Mouse (Mus musculus): ENCODE results near the gene Eif4e2. TPM values are rescaled to one million over a fixed set of nuclear protein-coding genes. Genes with fewer than 3 reads are reported as not detected.
A peak's percentile ranks its signal among the peaks of the same experiment; 100 is the strongest.

Gene Eif4e2
- total RNA-seq, 2 experiments from 2014 or later: 59.8 to 60.1 TPM

- DNase-seq (ENCODE audit: extremely low spot score in 1 of 2, low spot score in 2 of 2): no peak
Observed at GRCm38 (mm10) chr1:87183998-87184750, 29.5 kb upstream of the Eif4e2 start.

DNA sequence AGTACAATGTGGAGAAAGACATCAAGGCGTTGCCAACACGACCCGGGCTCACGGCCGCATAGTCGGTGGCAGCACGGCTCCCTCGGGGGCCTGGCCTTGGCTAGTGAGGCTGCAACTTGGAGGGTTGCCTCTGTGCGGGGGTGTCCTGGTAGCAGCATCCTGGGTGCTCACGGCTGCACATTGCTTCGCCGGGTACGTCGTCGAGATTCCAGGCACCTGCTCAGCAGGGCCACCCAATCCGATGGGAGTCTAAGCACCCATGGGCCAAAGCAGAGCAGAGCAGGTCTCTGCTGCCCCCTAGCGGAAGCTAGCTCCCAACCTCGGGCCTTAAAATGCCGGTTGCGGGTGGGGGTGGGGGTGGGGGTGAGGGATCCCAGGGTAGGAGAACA lies 29.0 kb upstream of the Eif4e2 start:
- H3K4me3 ChIP-seq: no peak overlapping the region
- intact Hi-C loops (cut with DNase I): loop anchor here (1.0 to 5.0 kb wide), 2 partner anchors 86 to 517 kb away; no protein-coding TSS in a partner anchor
- peak; percentile 66 for TF ChIP-seq CTCF (IDR thresholded peaks at IDR 0.05)
- DNase-seq (ENCODE audit: extremely low spot score in 1 of 2, low spot score in 2 of 2): peak; percentile 73 to 80
- no peak overlapping the region for H3K27ac ChIP-seq

More at GRCm38 (mm10) chr1:87183998-87184750, 29.5 kb upstream of the Eif4e2 start:
- intact Hi-C loops (cut with DNase I): no loop called here
- no peak for TF ChIP-seq CTCF (IDR thresholded peaks at IDR 0.05)
- H3K27ac ChIP-seq: no peak overlapping the region
- no peak overlapping the region for H3K4me3 ChIP-seq

DNA sequence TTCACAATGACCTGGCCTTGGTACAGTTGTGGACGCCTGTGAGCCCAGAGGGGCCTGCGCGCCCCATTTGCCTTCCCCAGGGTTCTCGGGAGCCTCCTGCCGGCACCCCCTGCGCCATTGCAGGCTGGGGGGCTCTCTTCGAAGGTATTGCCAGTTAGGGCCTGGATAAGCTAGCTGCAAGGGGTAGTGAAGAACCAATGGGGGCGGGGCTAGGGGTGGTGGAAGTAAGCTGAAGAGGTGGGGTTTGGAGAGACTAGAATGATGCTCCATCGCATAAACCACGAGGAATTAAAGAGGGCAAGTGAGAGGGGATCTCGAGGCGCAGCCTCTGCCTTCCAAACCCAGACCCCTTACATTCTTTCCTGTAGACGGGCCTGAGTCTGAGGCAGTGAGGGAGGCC lies 28.2 kb upstream of the Eif4e2 start:
- intact Hi-C loops (cut with DNase I): loop anchor here (1.0 to 5.0 kb wide), 2 partner anchors 87 to 518 kb away; no protein-coding TSS in a partner anchor
- no peak for TF ChIP-seq CTCF (IDR thresholded peaks at IDR 0.05)
- Histone ChIP-seq H3K4me3 (no peak overlapping the region), H3K27ac (no peak overlapping the region)
- no peak for DNase-seq (ENCODE audit: extremely low spot score in 1 of 2, low spot score in 2 of 2)

DNA sequence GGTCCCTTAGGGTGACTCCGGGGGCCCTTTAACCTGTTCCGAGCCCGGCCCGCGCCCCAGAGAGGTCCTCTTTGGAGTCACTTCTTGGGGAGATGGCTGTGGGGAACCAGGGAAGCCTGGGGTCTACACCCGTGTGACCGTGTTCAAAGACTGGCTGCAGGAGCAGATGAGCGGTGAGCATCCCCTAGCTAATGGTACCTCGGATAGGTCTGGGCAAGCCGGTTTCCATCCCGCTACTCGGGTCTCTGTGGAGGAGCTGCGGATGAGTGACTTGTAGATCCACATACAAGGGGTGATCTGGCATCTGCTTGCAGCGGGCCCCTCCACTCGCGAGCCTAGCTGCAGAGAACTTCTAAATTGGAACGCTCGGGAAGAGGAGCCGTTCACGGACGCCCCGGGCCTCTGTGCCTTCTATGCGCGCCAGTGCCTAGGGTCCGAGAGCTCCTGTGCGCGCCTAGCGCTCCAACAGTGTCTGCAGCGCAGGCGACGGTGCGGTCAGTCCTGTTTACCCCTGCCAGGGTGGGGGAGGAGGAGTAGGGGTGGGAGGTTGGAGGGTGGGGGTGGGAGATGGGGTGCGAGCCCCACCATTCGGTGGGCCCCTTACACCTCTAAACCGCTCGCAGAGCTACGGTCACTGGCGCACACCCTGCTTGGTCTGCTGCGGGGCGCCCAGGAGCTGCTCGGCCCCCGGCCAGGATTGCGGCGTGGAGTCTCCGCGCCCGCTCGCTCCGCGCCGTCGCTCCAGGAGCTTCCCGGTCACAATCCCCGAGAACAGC lies 27.3 kb upstream of the Eif4e2 start:
- DNase-seq (ENCODE audit: extremely low spot score in 1 of 2, low spot score in 2 of 2): no peak
- Histone ChIP-seq H3K27ac (no peak overlapping the region), H3K4me3 (peak overlapping the region; percentile 52)
- intact Hi-C loops (cut with DNase I): loop anchor here (1.0 to 5.0 kb wide), 4 partner anchors 138 to 572 kb away; no protein-coding TSS in a partner anchor
- TF ChIP-seq CTCF (IDR thresholded peaks at IDR 0.05): no peak

- H3K27ac ChIP-seq: no peak overlapping the region
- peak; percentile 70 to 81 for DNase-seq (ENCODE audit: extremely low spot score in 1 of 2, low spot score in 2 of 2)
- peak; percentile 93 for TF ChIP-seq CTCF (IDR thresholded peaks at IDR 0.05)
- intact Hi-C loops (cut with DNase I): loop anchor here (1.0 to 5.0 kb wide), 4 partner anchors 138 to 573 kb away; no protein-coding TSS in a partner anchor
- H3K4me3 ChIP-seq: peak overlapping the region; percentile 52
Observed at GRCm38 (mm10) chr1:87187037-87187355, 26.7 kb upstream of the Eif4e2 start.

DNA sequence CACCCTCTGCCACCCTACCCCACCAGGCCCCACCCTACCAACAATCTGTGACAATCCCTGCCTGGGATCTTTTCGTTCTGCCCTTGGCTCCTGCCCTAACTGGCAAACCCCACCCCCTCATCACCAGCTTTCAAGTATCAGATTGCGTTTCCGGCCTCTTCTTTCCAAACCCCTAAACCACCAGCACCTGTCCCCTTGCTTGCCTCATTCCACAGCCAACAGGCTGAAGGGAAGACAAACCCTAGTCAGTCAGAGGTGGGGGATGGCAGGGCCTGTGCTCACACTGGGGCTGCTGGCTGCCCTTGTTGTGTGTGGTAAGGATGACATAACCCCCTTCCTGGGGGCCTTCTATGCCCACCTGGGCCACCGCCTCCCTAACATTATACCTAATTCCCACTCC lies 23.3 kb upstream of the Eif4e2 start, which contains the start of gene Chrnd:
Gene Chrnd, plus strand, starts transcription at position 179 of the 400 bp plus-strand sequence.
- Histone ChIP-seq H3K27ac (no peak within 1 kb of the TSS), H3K4me3 (no peak within 1 kb of the TSS)
- no peak for DNase-seq (ENCODE audit: extremely low spot score in 1 of 2, low spot score in 2 of 2)
- intact Hi-C loops (cut with DNase I): no loop called here
- TF ChIP-seq CTCF (IDR thresholded peaks at IDR 0.05): no peak

DNA sequence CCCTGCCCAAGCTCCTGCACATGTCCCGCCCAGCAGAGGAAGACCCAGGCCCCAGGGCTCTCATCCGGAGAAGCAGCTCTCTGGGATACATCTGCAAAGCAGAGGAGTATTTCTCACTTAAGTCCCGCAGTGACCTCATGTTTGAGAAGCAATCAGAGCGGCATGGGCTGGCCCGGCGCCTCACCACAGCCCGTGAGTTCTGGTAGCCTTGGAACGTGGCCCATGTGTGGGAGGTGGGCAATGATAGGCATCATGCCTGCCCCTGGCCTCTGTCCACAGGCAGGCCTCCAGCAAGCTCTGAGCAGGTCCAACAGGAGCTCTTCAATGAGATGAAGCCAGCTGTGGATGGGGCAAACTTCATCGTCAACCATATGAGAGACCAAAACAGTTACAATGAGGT lies 16.4 kb upstream of the Eif4e2 start:
- DNase-seq (ENCODE audit: extremely low spot score in 1 of 2, low spot score in 2 of 2): no peak
- no peak for TF ChIP-seq CTCF (IDR thresholded peaks at IDR 0.05)
- intact Hi-C loops (cut with DNase I): no loop called here
- Histone ChIP-seq H3K4me3 (no peak overlapping the region), H3K27ac (no peak overlapping the region)

DNA sequence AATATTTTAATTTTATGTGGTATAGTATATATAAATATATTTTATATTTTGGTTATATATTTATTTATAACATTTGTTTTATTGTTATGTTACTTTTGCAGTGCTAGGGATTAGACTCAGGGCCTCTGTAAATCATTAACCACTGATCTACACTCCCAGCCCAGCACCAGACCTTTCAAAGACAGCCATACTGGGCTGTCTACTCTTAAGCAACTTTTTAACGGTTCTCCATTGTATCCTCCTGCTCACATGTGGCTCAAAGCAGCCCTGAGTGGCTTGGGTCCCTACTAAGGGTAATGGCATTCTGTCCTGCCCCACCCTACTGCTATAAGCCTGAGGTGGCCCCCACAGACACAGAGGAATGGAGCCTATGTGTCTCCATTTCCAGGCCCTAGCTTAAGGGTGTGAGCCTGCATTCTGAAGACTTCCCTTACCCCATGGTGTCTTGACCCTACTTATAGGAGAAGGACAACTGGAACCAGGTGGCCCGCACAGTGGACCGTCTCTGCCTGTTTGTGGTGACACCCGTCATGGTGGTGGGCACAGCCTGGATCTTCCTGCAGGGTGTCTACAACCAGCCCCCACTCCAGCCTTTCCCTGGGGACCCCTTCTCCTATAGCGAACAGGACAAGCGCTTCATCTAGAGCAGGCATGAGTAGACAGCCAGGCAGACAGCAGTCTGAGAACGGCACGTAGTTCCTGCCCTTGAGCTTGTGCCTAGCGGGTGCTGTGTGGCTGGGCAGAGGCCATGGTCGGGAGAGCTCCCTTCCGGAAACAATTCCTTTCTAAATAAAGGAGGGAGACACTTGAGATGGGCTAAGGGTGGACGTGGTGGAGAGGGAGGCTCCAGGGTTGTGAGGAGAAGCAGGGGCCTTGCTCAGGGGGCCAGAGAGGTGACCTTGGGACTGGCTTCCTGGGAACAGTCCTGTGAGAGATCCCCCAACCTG lies 15.3 kb upstream of the Eif4e2 start:
- H3K27ac ChIP-seq: no peak overlapping the region
- intact Hi-C loops (cut with DNase I): no loop called here
- no peak for TF ChIP-seq CTCF (IDR thresholded peaks at IDR 0.05)

GRCm38 (mm10) chr1:87200811-87201210 lies 12.9 kb upstream of the Eif4e2 start:
- intact Hi-C loops (cut with DNase I): no loop called here
- no peak for TF ChIP-seq CTCF (IDR thresholded peaks at IDR 0.05)
- no peak for DNase-seq (ENCODE audit: extremely low spot score in 1 of 2, low spot score in 2 of 2)
- Histone ChIP-seq H3K4me3 (no peak overlapping the region), H3K27ac (no peak overlapping the region)

More for the DNA sequence above, 15.3 kb upstream of the Eif4e2 start:
- no peak overlapping the region for H3K4me3 ChIP-seq
- no peak for DNase-seq (ENCODE audit: extremely low spot score in 1 of 2, low spot score in 2 of 2)

DNA sequence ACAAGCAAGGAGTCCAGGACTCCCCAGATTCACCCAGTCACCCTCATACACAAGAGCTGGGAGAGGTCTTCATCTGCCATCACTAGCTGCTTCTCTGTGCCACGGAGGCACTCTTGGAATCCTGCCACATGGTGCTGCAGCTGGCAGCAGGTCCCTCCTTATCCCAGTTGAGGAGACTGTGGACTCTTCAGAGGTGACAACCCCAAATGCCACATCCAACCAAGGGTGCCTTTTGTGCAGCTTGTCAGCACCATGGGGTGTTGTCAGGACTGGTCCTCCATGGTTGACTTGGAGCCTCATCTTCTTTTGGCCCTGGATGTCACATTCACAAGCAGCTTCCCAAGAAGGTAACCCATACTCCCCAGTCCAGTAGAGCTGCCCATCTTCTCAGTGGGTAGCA lies 11.9 kb upstream of the Eif4e2 start:
- Histone ChIP-seq H3K27ac (no peak overlapping the region), H3K4me3 (no peak overlapping the region)
- no peak for TF ChIP-seq CTCF (IDR thresholded peaks at IDR 0.05)
- no peak for DNase-seq (ENCODE audit: extremely low spot score in 1 of 2, low spot score in 2 of 2)
- intact Hi-C loops (cut with DNase I): no loop called here

DNA sequence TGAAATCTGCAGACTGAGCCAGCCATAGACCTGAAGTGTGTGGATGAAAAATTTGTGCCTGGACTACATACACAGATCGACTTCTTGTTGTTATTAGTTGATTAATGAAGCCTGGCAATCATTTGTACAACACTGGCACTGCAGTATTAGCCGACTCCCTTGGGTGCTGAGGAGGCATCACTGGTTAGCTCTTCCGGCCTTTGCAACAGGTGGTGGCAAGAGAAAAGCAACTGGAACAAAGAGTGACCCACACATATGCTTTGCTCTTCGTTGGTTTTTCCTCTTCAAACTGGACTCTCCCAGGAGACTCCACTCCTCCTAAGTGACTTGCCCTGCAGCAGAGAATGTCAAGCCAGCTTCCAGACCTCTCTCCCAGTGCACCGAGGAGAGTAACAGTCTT lies 9.9 kb upstream of the Eif4e2 start:
- Histone ChIP-seq H3K4me3 (no peak overlapping the region), H3K27ac (no peak overlapping the region)
- intact Hi-C loops (cut with DNase I): no loop called here
- DNase-seq (ENCODE audit: extremely low spot score in 1 of 2, low spot score in 2 of 2): no peak
- TF ChIP-seq CTCF (IDR thresholded peaks at IDR 0.05): no peak

Data from left cerebral cortex, adult 2 months (tissue).